In genomic region chr14:21086827-21087351, GRCm38 (mm10) we compare ENCODE assay signal across 9 mouse cellular contexts. TPM values are rescaled to one million over a fixed set of nuclear protein-coding genes. Genes with fewer than 3 reads are reported as not detected.
DNase-seq lines count a peak whose midpoint lies in the region; ATAC-seq and TF ChIP-seq lines count a peak whose summit lies in the region.
"Had no signal": no experiment of that assay in that cellular context is flagged by ENCODE, and none has a peak within 500 bp of the region (broad histone marks: within the 10 kb centered on the region; RNA-seq: fewer than 3 reads in every experiment).

No protein-coding gene starts in this region.

- H3K4me1 ChIP-seq in heart, embryonic 10.5 days = peaks cover 67% of the 10 kb centered on the region
- H3K4me1 ChIP-seq in hindbrain, embryonic 13.5 days (replicated peaks) = peaks cover 13% of the 10 kb centered on the region
- H3K4me1 ChIP-seq in small intestine, adult 2 months (ENCODE audit: control insufficient read depth, insufficient read depth, insufficient read length, low read length) = peaks cover 22% of the 10 kb centered on the region

- ATAC-seq in hindbrain, embryonic 13.5 days (ENCODE audit: low FRiP score) = no peak

- H3K4me3 ChIP-seq in heart, embryonic 10.5 days = 0 out of 2 replicates have a peak overlapping the region, but pooled peaks have one; percentile 22
- no peak overlapping the region for H3K4me3 ChIP-seq in hindbrain, embryonic 13.5 days
- H3K4me3 ChIP-seq in small intestine, adult 2 months (ENCODE audit: low read depth, low read length) = no peak overlapping the region

- intact Hi-C loops in heart, postnatal 25 days (cut with DNase I) = no loop called here

- H3K9me3 ChIP-seq in heart, embryonic 10.5 days = no peaks in the 10 kb centered on the region
- no peaks in the 10 kb centered on the region for H3K9me3 ChIP-seq in hindbrain, embryonic 13.5 days

- no peak overlapping the region for H3K4me2 ChIP-seq in hindbrain, embryonic 13.5 days

- H3K9ac ChIP-seq in hindbrain, embryonic 13.5 days = no peak overlapping the region

- H3K36me3 ChIP-seq in heart, embryonic 10.5 days = peaks cover 12% of the 10 kb centered on the region
- H3K36me3 ChIP-seq in hindbrain, embryonic 13.5 days = no peaks in the 10 kb centered on the region
- H3K36me3 ChIP-seq in small intestine, adult 2 months (ENCODE audit: control insufficient read depth, insufficient read depth, low read length) = no peaks in the 10 kb centered on the region

- DNase-seq in heart, embryonic 10.5 days (ENCODE audit: low spot score) = no peak
- no peak for DNase-seq in heart, postnatal 25 days (ENCODE audit: low spot score)
- peak; percentile 28 for DNase-seq in lung, postnatal 36 days
- DNase-seq in lung, postnatal 4 days = no peak
- no peak for DNase-seq in spleen, adult 12 weeks (ENCODE audit: low spot score)
- no peak for DNase-seq in cerebellum, postnatal 10 days
- DNase-seq: thymus, adult 2 months had no signal

- 13% methylated on average over 7 of the region's 7 CpGs for WGBS in heart, embryonic 10.5 days
- WGBS in hindbrain, embryonic 13.5 days = 69% methylated on average over 7 of the region's 7 CpGs
- WGBS in small intestine, adult 2 months = 52% methylated on average over 7 of the region's 7 CpGs

- TF ChIP-seq CTCF in small intestine, adult 2 months (IDR thresholded peaks at IDR 0.05; ENCODE audit: extremely low read depth, insufficient read length, insufficient replicate concordance, low read depth, low read length) = no peak

- no peak for TF ChIP-seq POLR2A in small intestine, adult 2 months (IDR thresholded peaks at IDR 0.05; ENCODE audit: low read depth, low read length)

- peak overlapping the region; percentile 83 for H3K27ac ChIP-seq in heart, embryonic 10.5 days
- H3K27ac ChIP-seq in hindbrain, embryonic 13.5 days = 0 out of 2 replicates have a peak overlapping the region, but pooled peaks have one; percentile 18
- peak overlapping the region; percentile 66 for H3K27ac ChIP-seq in small intestine, adult 2 months (ENCODE audit: insufficient read depth, low read depth, low read length)

- no peaks in the 10 kb centered on the region for H3K27me3 ChIP-seq in heart, embryonic 10.5 days (ENCODE audit: insufficient read depth, poor library complexity, severe bottlenecking)
- no peaks in the 10 kb centered on the region for H3K27me3 ChIP-seq in hindbrain, embryonic 13.5 days
- H3K27me3 ChIP-seq in small intestine, adult 2 months (ENCODE audit: control insufficient read depth, insufficient read depth, low read length) = no peaks in the 10 kb centered on the region

RNA-seq across cellular contexts. Expression of gene Adk, which starts 34.5 kb away (rescaled TPM):
- polyA plus RNA-seq in heart, embryonic 10.5 days (2016; fragmentation: Nextera tagmentation; extraction: Ambion mirVana) = 275 and 312 TPM in 2 replicates
- 100 to 1,000 TPM; 236 to 274 TPM for total RNA-seq in heart, postnatal 25 days (2021)
- 42.2 and 42.3 TPM in 2 replicates for polyA plus RNA-seq in hindbrain, embryonic 13.5 days (2015; fragmentation: Nextera tagmentation; extraction: Ambion mirVana)
- 20.8 and 37.6 TPM in 2 replicates for polyA plus RNA-seq in small intestine, adult 2 months (2012; rRNA removed)

RNA-seq across cellular contexts. Expression of gene Ap3m1, which starts 34.6 kb away (rescaled TPM):
- polyA plus RNA-seq in heart, embryonic 10.5 days (2016; fragmentation: Nextera tagmentation; extraction: Ambion mirVana) = 82.2 and 89.2 TPM in 2 replicates
- total RNA-seq in heart, postnatal 25 days (2021) = 10 to 100 TPM; 62.9 to 72.4 TPM
- 92.4 and 94.5 TPM in 2 replicates for polyA plus RNA-seq in hindbrain, embryonic 13.5 days (2015; fragmentation: Nextera tagmentation; extraction: Ambion mirVana)
- polyA plus RNA-seq in small intestine, adult 2 months (2012; rRNA removed) = 3.5 and 8.8 TPM in 2 replicates

Comparison
In these comparisons a context has a peak if more than half of its experiments do, and no peak if none do; other contexts are left out.
1. H3K27ac ChIP-seq: peak in every context shown above with its lines; median percentile 83 in heart, embryonic 10.5 days; 66 in small intestine, adult 2 months; 18 in hindbrain, embryonic 13.5 days.